Mouse (Mus musculus) embryonic facial prominence, embryonic 13.5 days (tissue): ENCODE data around the gene Ctdspl. TPM values are rescaled to one million over a fixed set of nuclear protein-coding genes. Genes with fewer than 3 reads are reported as not detected.

Experiments used
- ATAC-seq: fragments of 200-750 bp; cut with Nextera tagmentation; 2 replicates; pipeline ENCODE4 v1.8.0; 2017; ENCODE audit warnings: low read depth; ENCODE audit not compliant: insufficient number of reproducible peaks, insufficient read depth, low FRiP score, low TSS enrichment
- H3K27ac ChIP-seq: fragments of 300-500 bp; sonication (generic); 2 replicates; pipeline ENCODE4 v1.5.1; 2015; ENCODE audit warnings: moderate library complexity, mild to moderate bottlenecking, inconsistent platforms
- H3K27me3 ChIP-seq: fragments of 300-500 bp; sonication (generic); 2 replicates; pipeline ENCODE4 v1.6.1; 2015; ENCODE audit warnings: mild to moderate bottlenecking, inconsistent platforms
- H3K36me3 ChIP-seq: fragments of 300-500 bp; sonication (generic); 2 replicates; pipeline ENCODE4 v1.6.1; 2015; ENCODE audit warnings: mild to moderate bottlenecking, inconsistent platforms
- H3K4me1 ChIP-seq: fragments of 300-500 bp; sonication (generic); 2 replicates; pipeline ENCODE4 v1.6.1; 2015; ENCODE audit warnings: inconsistent platforms
- H3K4me2 ChIP-seq: fragments of 300-500 bp; sonication (generic); 2 replicates; pipeline ENCODE4 v1.6.1; 2015; ENCODE audit warnings: moderate library complexity, mild to moderate bottlenecking, inconsistent platforms
- H3K4me3 ChIP-seq: fragments of 300-500 bp; sonication (generic); 2 replicates; pipeline ENCODE4 v1.5.1; 2015; ENCODE audit warnings: mild to moderate bottlenecking, inconsistent platforms
- H3K9ac ChIP-seq: fragments of 300-500 bp; sonication (generic); 2 replicates; pipeline ENCODE4 v1.6.1; 2015; ENCODE audit warnings: mild to moderate bottlenecking, inconsistent platforms
- H3K9me3 ChIP-seq: fragments of 300-500 bp; sonication (generic); 2 replicates; pipeline ENCODE4 v1.6.1; 2016; ENCODE audit warnings: inconsistent platforms
- WGBS: fragments of 180-500 bp; shearing (Covaris S2); methylation state at CpG from one replicate; pipeline ENCODE4 v1.1.7; 2015; ENCODE audit warnings: mixed read lengths; 5-methylcytosine and 5-hydroxymethylcytosine counted together
- polyA plus RNA-seq: library from polyadenylated mRNA; unstranded; fragments of >200 nt; fragmentation: Nextera tagmentation; extraction: Ambion mirVana; gene quantifications from 2 replicates; pipeline ENCODE4 v1.2.1, GENCODE M21; 2015

Gene Ctdspl
- polyA plus RNA-seq, 1 experiment from 2014 or later = 20.6 TPM

DNA sequence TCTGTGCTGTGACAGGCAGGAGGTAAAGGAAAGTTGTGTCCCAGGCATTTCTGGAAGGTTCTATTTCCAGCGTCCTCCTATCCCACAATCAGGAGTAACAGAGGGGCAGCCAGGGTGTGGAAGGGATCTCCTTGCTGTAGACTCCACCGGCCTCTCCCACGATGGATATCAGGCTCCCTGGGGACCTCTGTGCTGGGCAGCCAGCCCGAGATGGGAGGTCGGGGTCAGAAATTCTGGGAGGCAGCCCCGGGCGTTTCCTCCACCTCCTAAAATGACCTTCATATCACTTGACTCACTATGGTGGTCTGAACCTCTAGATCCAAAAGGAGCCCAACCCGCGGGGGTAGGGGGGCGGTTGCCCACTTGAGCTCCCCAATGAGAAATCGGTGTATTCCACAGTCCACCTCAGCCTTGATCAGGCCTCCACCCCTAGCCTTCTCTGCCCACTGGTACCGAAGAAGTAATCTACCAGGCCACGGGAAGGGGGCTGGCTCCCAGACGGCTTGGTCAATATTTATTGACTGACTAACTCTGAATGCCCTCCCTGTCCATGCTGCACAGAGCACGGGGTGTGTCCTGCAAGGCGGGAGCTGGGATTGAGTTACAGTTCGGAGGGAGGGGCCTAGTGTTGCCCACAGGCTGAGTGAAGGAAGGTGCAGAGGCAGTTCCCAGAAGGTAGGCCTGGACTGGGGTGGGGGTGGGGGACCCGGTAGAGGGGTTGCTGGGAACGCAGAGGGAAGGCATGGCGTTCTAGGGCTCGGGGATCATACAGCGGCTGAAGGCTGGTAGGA is 126.1 kb downstream of the Ctdspl start, which contains the start of gene Vill:
Gene Vill (plus strand): TSS at position 625 of the 791 bp plus-strand sequence.
- Histone ChIP-seq H3K4me3 (peak within 1 kb of the TSS; percentile 46), H3K36me3 (no peaks in the 10 kb centered on the region), H3K9ac (peak within 1 kb of the TSS; percentile 75), H3K4me1 (peaks cover 34% of the 10 kb centered on the region), H3K27me3 (no peaks in the 10 kb centered on the region), H3K9me3 (no peaks in the 10 kb centered on the region), H3K27ac (peak within 1 kb of the TSS; percentile 45; the same call in 1 of the 2 replicates), H3K4me2 (peak within 1 kb of the TSS; percentile 73)
- 12% methylated on average over 22 of the region's 22 CpGs for WGBS
- peak; percentile 85 for ATAC-seq

DNA sequence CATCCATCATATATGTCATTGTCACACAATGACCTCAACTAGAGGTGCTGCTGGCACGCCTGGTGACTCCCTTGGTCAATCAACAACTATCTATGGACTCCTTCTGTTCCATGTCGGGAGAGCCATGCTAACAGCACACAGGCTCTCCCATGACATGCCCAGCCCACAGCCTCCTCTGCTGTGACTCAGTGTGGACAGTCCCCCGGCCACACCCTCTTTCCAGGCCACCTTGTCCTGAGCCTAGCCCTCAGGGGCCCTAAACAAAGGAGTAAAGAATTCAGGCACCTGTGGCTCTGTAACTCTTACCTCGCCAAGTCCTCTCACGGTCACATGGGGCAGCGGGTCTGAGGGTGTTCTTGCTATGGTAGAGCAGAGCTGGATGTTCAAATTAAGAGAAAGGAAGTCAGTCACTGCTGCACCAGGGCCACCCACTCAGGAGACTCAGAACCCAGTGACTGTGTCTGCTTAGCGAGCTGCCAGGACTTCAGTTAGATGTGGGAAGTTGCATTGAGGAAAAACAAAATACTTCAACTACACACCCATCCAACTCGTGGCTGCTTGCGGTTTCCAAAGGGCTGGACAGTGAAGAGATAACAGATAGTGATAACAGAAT is 127.8 kb downstream of the Ctdspl start:
- ATAC-seq = no peak
- 77% methylated on average over 9 of the region's 9 CpGs for WGBS
- H3K4me3 ChIP-seq = no peak overlapping the region
- no peaks in the 10 kb centered on the region for H3K9me3 ChIP-seq
- no peak overlapping the region for H3K9ac ChIP-seq
- no peak overlapping the region for H3K27ac ChIP-seq
- H3K4me2 ChIP-seq = peak overlapping the region; percentile 73; the same call in 1 of the 2 replicates
- no peaks in the 10 kb centered on the region for H3K27me3 ChIP-seq
- H3K4me1 ChIP-seq = peaks cover 32% of the 10 kb centered on the region
- no peaks in the 10 kb centered on the region for H3K36me3 ChIP-seq

GRCm38 (mm10) chr9:119055336-119055735 is 129.1 kb downstream of the Ctdspl start:
- no peaks in the 10 kb centered on the region for H3K27me3 ChIP-seq
- H3K27ac ChIP-seq = no peak overlapping the region
- H3K9ac ChIP-seq = no peak overlapping the region
- no peak overlapping the region for H3K4me2 ChIP-seq
- no peaks in the 10 kb centered on the region for H3K9me3 ChIP-seq
- WGBS = 90% methylated on average over 4 of the region's 4 CpGs
- no peak for ATAC-seq
- peaks cover 32% of the 10 kb centered on the region for H3K4me1 ChIP-seq
- no peak overlapping the region for H3K4me3 ChIP-seq
- H3K36me3 ChIP-seq = no peaks in the 10 kb centered on the region

DNA sequence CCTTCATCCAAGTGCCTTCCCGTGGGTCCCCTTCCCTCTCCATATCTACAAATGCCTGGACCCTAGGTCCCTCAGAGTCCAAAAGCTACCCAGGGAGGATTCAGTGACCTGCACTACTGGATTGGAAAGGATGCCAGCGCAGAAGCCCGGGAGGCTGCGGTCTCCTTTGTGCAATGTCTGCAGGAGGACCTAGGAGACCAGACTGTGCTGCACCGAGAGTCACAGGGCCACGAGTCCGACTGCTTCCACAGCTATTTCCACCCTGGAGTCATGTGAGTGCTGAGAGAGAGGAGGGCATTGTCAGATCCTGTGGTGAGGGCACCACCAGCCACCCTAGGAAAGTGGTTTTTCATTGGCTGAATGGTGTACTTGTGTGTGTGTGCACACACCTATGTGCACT is 132.0 kb downstream of the Ctdspl start:
- H3K4me3 ChIP-seq = no peak overlapping the region
- H3K27me3 ChIP-seq = no peaks in the 10 kb centered on the region
- H3K27ac ChIP-seq = no peak overlapping the region
- H3K4me2 ChIP-seq = no peak overlapping the region
- H3K36me3 ChIP-seq = no peaks in the 10 kb centered on the region
- peaks cover 22% of the 10 kb centered on the region for H3K4me1 ChIP-seq
- WGBS = 76% methylated on average over 7 of the region's 7 CpGs
- H3K9ac ChIP-seq = 0 out of 2 replicates have a peak overlapping the region, but pooled peaks have one; percentile 0
- no peaks in the 10 kb centered on the region for H3K9me3 ChIP-seq
- ATAC-seq = no peak

DNA sequence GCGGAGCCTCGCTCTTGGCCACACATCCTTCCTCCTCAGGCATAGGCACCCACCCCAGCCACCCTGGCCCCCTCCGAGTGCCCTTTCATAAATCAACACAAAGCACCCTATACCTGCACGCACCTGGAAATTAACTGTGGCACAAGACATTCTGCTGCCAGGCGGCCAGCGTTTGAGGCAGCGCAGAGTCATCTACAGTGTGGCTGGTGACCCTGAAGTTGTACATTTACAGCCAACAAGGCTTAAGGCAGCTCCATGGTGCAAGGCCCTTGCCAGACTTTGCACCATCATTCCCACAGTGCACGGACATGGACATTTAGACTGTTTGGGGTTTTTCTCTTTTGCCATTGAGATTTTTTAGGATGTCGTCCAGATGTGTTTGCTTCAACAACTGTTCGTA is 134.4 kb downstream of the Ctdspl start:
- H3K4me2 ChIP-seq = no peak overlapping the region
- no peaks in the 10 kb centered on the region for H3K27me3 ChIP-seq
- H3K36me3 ChIP-seq = no peaks in the 10 kb centered on the region
- whole genome bisulfite sequencing = 86% methylated on average over 10 of the region's 10 CpGs
- no peak overlapping the region for H3K4me3 ChIP-seq
- no peak overlapping the region for H3K27ac ChIP-seq
- peaks cover 19% of the 10 kb centered on the region; the same call in 1 of the 2 replicates for H3K4me1 ChIP-seq
- no peaks in the 10 kb centered on the region for H3K9me3 ChIP-seq
- H3K9ac ChIP-seq = no peak overlapping the region
- ATAC-seq = no peak

GRCm38 (mm10) chr9:119063036-119063644 is 136.9 kb downstream of the Ctdspl start:
- Histone ChIP-seq H3K27me3 (no peaks in the 10 kb centered on the region), H3K27ac (no peak overlapping the region), H3K9ac (no peak overlapping the region), H3K9me3 (no peaks in the 10 kb centered on the region), H3K4me3 (no peak overlapping the region), H3K36me3 (no peaks in the 10 kb centered on the region), H3K4me2 (no peak overlapping the region), H3K4me1 (peaks cover 29% of the 10 kb centered on the region)
- 30% methylated on average over 19 of the region's 19 CpGs for WGBS
- ATAC-seq = no peak

GRCm38 (mm10) chr9:119064296-119064695 is 138.0 kb downstream of the Ctdspl start:
- 62% methylated on average over 4 of the region's 4 CpGs for WGBS
- no peak overlapping the region for H3K27ac ChIP-seq
- no peak overlapping the region for H3K9ac ChIP-seq
- ATAC-seq = no peak
- H3K4me3 ChIP-seq = no peak overlapping the region
- H3K36me3 ChIP-seq = no peaks in the 10 kb centered on the region
- no peak overlapping the region for H3K4me2 ChIP-seq
- H3K4me1 ChIP-seq = peaks cover 24% of the 10 kb centered on the region
- no peaks in the 10 kb centered on the region for H3K9me3 ChIP-seq
- H3K27me3 ChIP-seq = no peaks in the 10 kb centered on the region

DNA sequence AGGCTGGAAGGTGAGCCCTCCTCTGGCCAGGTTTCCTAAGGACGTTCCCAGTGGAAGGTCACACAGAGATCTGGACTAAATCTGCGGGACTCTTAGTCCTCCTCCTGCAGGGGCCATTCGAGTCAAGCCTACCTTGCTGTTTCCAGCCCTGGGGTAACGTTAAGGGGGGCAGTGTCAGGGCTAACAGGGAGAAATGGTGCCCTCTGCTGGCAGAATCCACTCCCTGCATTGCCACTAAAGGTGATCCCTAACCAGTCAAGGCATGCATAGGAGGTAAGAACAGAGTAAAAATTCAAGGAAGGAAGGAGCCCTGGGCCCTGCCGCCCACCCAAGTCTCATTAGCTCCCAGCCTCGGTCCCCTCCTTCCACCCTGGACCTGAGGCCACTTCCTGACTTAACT is 141.3 kb downstream of the Ctdspl start:
- WGBS = 6% methylated on average over 6 of the region's 6 CpGs
- H3K27me3 ChIP-seq = no peaks in the 10 kb centered on the region
- 0 out of 2 replicates have a peak overlapping the region, but pooled peaks have one; percentile 6 for H3K9ac ChIP-seq
- no peak for ATAC-seq
- H3K27ac ChIP-seq = no peak overlapping the region
- H3K36me3 ChIP-seq = peaks cover 12% of the 10 kb centered on the region
- H3K4me2 ChIP-seq = no peak overlapping the region
- H3K4me1 ChIP-seq = peaks cover 23% of the 10 kb centered on the region
- no peak overlapping the region for H3K4me3 ChIP-seq
- no peaks in the 10 kb centered on the region for H3K9me3 ChIP-seq

- WGBS = 85% methylated on average over 11 of the region's 11 CpGs
- H3K4me2 ChIP-seq = no peak overlapping the region
- peaks cover 19% of the 10 kb centered on the region for H3K36me3 ChIP-seq
- H3K27me3 ChIP-seq = no peaks in the 10 kb centered on the region
- peaks cover 16% of the 10 kb centered on the region for H3K4me1 ChIP-seq
- no peak overlapping the region for H3K9ac ChIP-seq
- no peak for ATAC-seq
- H3K4me3 ChIP-seq = no peak overlapping the region
- no peaks in the 10 kb centered on the region for H3K9me3 ChIP-seq
- H3K27ac ChIP-seq = no peak overlapping the region
Measured at GRCm38 (mm10) chr9:119068266-119068665, 142.0 kb downstream of the Ctdspl start.

GRCm38 (mm10) chr9:119070173-119070825 is 144.0 kb downstream of the Ctdspl start:
- WGBS = 84% methylated on average over 13 of the region's 13 CpGs
- H3K27ac ChIP-seq = no peak overlapping the region
- no peaks in the 10 kb centered on the region for H3K27me3 ChIP-seq
- no peak overlapping the region for H3K9ac ChIP-seq
- no peak overlapping the region for H3K4me3 ChIP-seq
- peaks cover 39% of the 10 kb centered on the region for H3K36me3 ChIP-seq
- H3K4me1 ChIP-seq = peaks cover 11% of the 10 kb centered on the region
- no peak overlapping the region for H3K4me2 ChIP-seq
- no peaks in the 10 kb centered on the region for H3K9me3 ChIP-seq
- ATAC-seq = no peak

DNA sequence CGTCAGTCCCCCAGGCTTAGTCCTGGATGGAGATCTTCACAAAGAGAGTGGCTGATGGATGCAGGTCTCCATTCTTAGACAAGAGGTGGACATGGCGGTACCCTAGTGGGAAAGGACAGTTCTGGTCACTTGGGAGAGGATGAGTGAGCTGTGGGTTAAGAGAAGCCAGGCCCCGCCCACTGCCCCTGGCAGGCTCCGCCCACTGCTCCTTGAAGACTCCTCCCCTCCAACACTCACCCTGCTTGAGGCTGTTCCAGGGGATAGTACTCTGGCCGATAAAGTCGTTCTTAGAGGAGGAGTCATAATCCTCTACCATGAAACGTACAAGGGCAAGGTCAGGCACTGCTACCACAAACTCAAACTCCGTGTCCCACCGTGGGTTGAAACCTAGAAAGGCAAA is 145.5 kb downstream of the Ctdspl start:
- Histone ChIP-seq H3K9ac (no peak overlapping the region), H3K27me3 (no peaks in the 10 kb centered on the region), H3K36me3 (peaks cover 48% of the 10 kb centered on the region), H3K4me2 (no peak overlapping the region), H3K27ac (no peak overlapping the region), H3K9me3 (no peaks in the 10 kb centered on the region), H3K4me3 (no peak overlapping the region), H3K4me1 (peaks cover 11% of the 10 kb centered on the region)
- WGBS = 88% methylated on average over 9 of the region's 9 CpGs
- no peak for ATAC-seq
